Mouse (Mus musculus): ENCODE data around the gene Pigr. TPM values are rescaled to one million over a fixed set of nuclear protein-coding genes. Genes with fewer than 3 reads are reported as not detected.

Pigr gene
- polyA plus RNA-seq, 1 experiment from 2014 or later, result not detected

- Histone ChIP-seq H3K36me3 (ENCODE audit: control insufficient read depth, insufficient read depth, low read length) (no peaks in the 10 kb centered on the region), H3K9ac (ENCODE audit: low read depth, low read length) (no peak overlapping the region), H3K4me2 (replicated peaks; ENCODE audit: low read depth, low read length) (no peak overlapping the region), H3K4me1 (ENCODE audit: control insufficient read depth, insufficient read depth, low read length) (no peaks in the 10 kb centered on the region), H3K9me3 (ENCODE audit: control insufficient read depth, low read length) (no peaks in the 10 kb centered on the region), H3K27ac (ENCODE audit: low read depth, low read length) (no peak overlapping the region), H3K27me3 (ENCODE audit: control insufficient read depth, insufficient read depth, low read length) (no peaks in the 10 kb centered on the region), H3K4me3 (ENCODE audit: low read length) (no peak overlapping the region)
- WGBS, result 67% methylated on average over 3 of the region's 3 CpGs
- ATAC-seq (ENCODE audit: low FRiP score, low TSS enrichment), result no peak
These were observed 27.9 kb upstream of the Pigr start for GRCm38 (mm10) chr1:130798551-130798950.

GRCm38 (mm10) chr1:130799399-130799798 lies 27.1 kb upstream of the Pigr start:
- no peaks in the 10 kb centered on the region for H3K27me3 ChIP-seq (ENCODE audit: control insufficient read depth, insufficient read depth, low read length)
- WGBS, result 89% methylated on average over 2 of the region's 2 CpGs
- no peak overlapping the region for H3K4me2 ChIP-seq (replicated peaks; ENCODE audit: low read depth, low read length)
- ATAC-seq (ENCODE audit: low FRiP score, low TSS enrichment), result no peak
- no peaks in the 10 kb centered on the region for H3K36me3 ChIP-seq (ENCODE audit: control insufficient read depth, insufficient read depth, low read length)
- H3K4me1 ChIP-seq (ENCODE audit: control insufficient read depth, insufficient read depth, low read length), result no peaks in the 10 kb centered on the region
- no peaks in the 10 kb centered on the region for H3K9me3 ChIP-seq (ENCODE audit: control insufficient read depth, low read length)
- H3K27ac ChIP-seq (ENCODE audit: low read depth, low read length), result no peak overlapping the region
- no peak overlapping the region for H3K9ac ChIP-seq (ENCODE audit: low read depth, low read length)
- H3K4me3 ChIP-seq (ENCODE audit: low read length), result no peak overlapping the region

GRCm38 (mm10) chr1:130800602-130801001 lies 25.9 kb upstream of the Pigr start, which contains the start of gene Fcamr:
Fcamr (plus strand) TSS chr1:130800902.
- Histone ChIP-seq H3K27ac (ENCODE audit: low read depth, low read length) (no peak within 1 kb of the TSS), H3K36me3 (ENCODE audit: control insufficient read depth, insufficient read depth, low read length) (no peaks in the 10 kb centered on the region), H3K4me3 (ENCODE audit: low read length) (no peak within 1 kb of the TSS), H3K9ac (ENCODE audit: low read depth, low read length) (no peak within 1 kb of the TSS), H3K27me3 (ENCODE audit: control insufficient read depth, insufficient read depth, low read length) (no peaks in the 10 kb centered on the region), H3K4me1 (ENCODE audit: control insufficient read depth, insufficient read depth, low read length) (no peaks in the 10 kb centered on the region), H3K9me3 (ENCODE audit: control insufficient read depth, low read length) (no peaks in the 10 kb centered on the region), H3K4me2 (replicated peaks; ENCODE audit: low read depth, low read length) (no peak within 1 kb of the TSS)
- ATAC-seq (ENCODE audit: low FRiP score, low TSS enrichment), result no peak
- 89% methylated on average over 8 of the region's 8 CpGs for WGBS

DNA sequence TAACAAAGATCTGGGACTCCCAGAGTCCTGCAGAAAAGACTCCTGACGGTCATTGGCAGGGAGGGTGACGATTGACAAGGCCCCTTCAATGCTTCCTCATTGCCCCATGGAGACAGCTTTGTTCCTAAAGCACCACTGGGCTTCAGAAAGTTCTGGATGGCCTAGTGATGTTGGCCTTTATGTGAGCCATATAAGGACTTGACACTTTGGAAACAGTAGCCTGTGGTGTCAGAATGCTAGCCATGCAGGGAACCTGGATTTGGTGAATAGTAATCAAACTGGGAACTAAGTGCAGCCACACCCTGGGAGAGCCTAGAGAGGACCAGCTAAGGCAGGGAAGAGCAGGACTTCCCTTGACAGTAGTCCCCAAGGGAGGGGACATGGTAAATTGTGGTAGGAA lies 25.0 kb upstream of the Pigr start:
- Histone ChIP-seq H3K27ac (ENCODE audit: low read depth, low read length) (no peak overlapping the region), H3K4me3 (ENCODE audit: low read length) (no peak overlapping the region), H3K9me3 (ENCODE audit: control insufficient read depth, low read length) (no peaks in the 10 kb centered on the region), H3K9ac (ENCODE audit: low read depth, low read length) (no peak overlapping the region), H3K4me1 (ENCODE audit: control insufficient read depth, insufficient read depth, low read length) (no peaks in the 10 kb centered on the region), H3K27me3 (ENCODE audit: control insufficient read depth, insufficient read depth, low read length) (no peaks in the 10 kb centered on the region), H3K36me3 (ENCODE audit: control insufficient read depth, insufficient read depth, low read length) (no peaks in the 10 kb centered on the region), H3K4me2 (replicated peaks; ENCODE audit: low read depth, low read length) (no peak overlapping the region)
- ATAC-seq (ENCODE audit: low FRiP score, low TSS enrichment), result no peak
- 81% methylated on average over 2 of the region's 2 CpGs for WGBS

DNA sequence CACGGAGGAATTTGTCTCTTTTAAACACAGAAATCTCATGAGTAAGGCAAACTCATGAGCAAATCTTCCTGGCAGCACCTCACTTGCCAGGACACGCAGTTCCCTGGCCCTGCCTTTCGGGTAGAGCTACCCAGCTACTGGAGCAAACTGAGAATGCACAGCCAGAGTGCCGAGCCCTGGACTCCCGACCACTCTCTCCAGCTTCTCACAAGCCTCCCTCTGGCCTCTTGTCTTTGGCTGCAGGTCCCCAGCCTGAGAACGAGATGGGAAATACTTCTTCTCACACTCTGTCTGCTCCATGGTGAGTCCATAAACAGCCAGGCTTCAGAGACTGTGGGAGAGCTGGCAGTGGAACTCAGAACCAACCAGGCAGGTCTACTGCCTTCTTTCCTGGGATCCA lies 23.5 kb upstream of the Pigr start:
- no peaks in the 10 kb centered on the region for H3K9me3 ChIP-seq (ENCODE audit: control insufficient read depth, low read length)
- no peak overlapping the region for H3K4me3 ChIP-seq (ENCODE audit: low read length)
- H3K27ac ChIP-seq (ENCODE audit: low read depth, low read length), result no peak overlapping the region
- no peaks in the 10 kb centered on the region for H3K27me3 ChIP-seq (ENCODE audit: control insufficient read depth, insufficient read depth, low read length)
- no peaks in the 10 kb centered on the region for H3K4me1 ChIP-seq (ENCODE audit: control insufficient read depth, insufficient read depth, low read length)
- H3K36me3 ChIP-seq (ENCODE audit: control insufficient read depth, insufficient read depth, low read length), result no peaks in the 10 kb centered on the region
- no peak overlapping the region for H3K4me2 ChIP-seq (replicated peaks; ENCODE audit: low read depth, low read length)
- WGBS, result 55% methylated on average over 6 of the region's 6 CpGs
- H3K9ac ChIP-seq (ENCODE audit: low read depth, low read length), result no peak overlapping the region
- ATAC-seq (ENCODE audit: low FRiP score, low TSS enrichment), result no peak

DNA sequence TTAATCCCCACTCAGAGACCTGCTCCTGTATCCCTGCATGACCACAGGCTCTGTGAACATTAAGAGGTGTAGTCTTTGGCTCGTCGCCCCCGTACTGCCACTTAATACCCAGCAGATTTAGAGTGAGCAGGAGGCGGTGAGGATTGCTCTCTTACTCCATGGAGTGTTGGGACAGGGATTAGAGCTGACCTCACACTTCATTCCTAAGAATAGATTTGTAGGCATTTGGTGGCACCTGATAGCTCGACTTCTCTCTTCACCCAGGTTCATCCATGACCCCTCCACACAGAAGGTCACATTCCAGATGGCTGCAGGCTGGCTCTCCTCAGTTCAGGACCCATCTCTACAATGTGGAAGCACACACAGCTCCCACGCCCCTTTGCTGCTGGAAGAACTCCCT lies 22.2 kb upstream of the Pigr start:
- 61% methylated on average over 6 of the region's 6 CpGs for WGBS
- Histone ChIP-seq H3K4me3 (ENCODE audit: low read length) (no peak overlapping the region), H3K4me1 (ENCODE audit: control insufficient read depth, insufficient read depth, low read length) (no peaks in the 10 kb centered on the region), H3K27ac (ENCODE audit: low read depth, low read length) (no peak overlapping the region), H3K36me3 (ENCODE audit: control insufficient read depth, insufficient read depth, low read length) (no peaks in the 10 kb centered on the region), H3K4me2 (replicated peaks; ENCODE audit: low read depth, low read length) (no peak overlapping the region), H3K27me3 (ENCODE audit: control insufficient read depth, insufficient read depth, low read length) (no peaks in the 10 kb centered on the region), H3K9ac (ENCODE audit: low read depth, low read length) (no peak overlapping the region), H3K9me3 (ENCODE audit: control insufficient read depth, low read length) (no peaks in the 10 kb centered on the region)
- ATAC-seq (ENCODE audit: low FRiP score, low TSS enrichment), result no peak

DNA sequence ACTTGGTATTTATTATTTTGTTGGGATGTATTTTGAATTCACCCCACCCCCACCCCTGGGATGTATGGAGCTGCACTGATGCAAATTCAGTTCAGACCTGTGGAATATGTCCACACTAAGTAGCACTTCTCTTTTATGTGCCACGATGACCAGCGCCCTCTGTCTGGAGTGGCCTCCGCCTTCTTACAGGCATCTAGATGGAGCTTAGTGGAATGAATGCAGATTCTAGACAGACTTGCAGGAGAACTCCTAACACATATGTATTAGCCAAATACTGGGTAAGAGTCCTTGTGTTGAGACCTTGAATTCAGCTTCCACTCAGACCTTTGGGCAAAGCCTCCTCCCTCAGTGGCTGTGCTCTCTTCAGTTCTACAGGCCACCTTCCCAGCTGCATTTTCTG lies 15.6 kb upstream of the Pigr start:
- no peak overlapping the region for H3K4me3 ChIP-seq (ENCODE audit: low read length)
- no peaks in the 10 kb centered on the region for H3K9me3 ChIP-seq (ENCODE audit: control insufficient read depth, low read length)
- no peak overlapping the region for H3K9ac ChIP-seq (ENCODE audit: low read depth, low read length)
- H3K36me3 ChIP-seq (ENCODE audit: control insufficient read depth, insufficient read depth, low read length), result no peaks in the 10 kb centered on the region
- no peak overlapping the region for H3K27ac ChIP-seq (ENCODE audit: low read depth, low read length)
- H3K27me3 ChIP-seq (ENCODE audit: control insufficient read depth, insufficient read depth, low read length), result no peaks in the 10 kb centered on the region
- ATAC-seq (ENCODE audit: low FRiP score, low TSS enrichment), result no peak
- no peak overlapping the region for H3K4me2 ChIP-seq (replicated peaks; ENCODE audit: low read depth, low read length)
- no peaks in the 10 kb centered on the region for H3K4me1 ChIP-seq (ENCODE audit: control insufficient read depth, insufficient read depth, low read length)
- 87% methylated on average over 3 of the region's 3 CpGs for WGBS

DNA sequence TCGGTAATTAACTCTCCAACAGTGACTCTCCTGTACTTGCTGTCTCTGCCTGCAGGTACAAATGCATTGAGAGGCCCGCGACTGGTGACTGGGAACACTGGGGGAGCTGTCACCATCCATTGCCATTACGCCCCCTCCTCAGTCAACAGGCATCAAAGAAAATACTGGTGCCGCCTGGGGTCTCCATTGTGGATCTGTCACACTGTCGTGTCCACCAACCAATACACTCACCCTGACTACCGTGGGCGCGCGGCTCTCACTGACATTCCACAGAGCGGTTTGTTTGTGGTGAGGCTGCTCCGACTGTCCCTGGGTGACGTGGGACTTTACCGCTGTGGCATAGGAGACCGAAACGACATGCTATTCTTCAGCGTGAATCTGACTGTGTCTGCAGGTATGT lies 15.2 kb upstream of the Pigr start:
- ATAC-seq (ENCODE audit: low FRiP score, low TSS enrichment), result no peak
- Histone ChIP-seq H3K4me2 (replicated peaks; ENCODE audit: low read depth, low read length) (no peak overlapping the region), H3K9ac (ENCODE audit: low read depth, low read length) (no peak overlapping the region), H3K36me3 (ENCODE audit: control insufficient read depth, insufficient read depth, low read length) (no peaks in the 10 kb centered on the region), H3K4me3 (ENCODE audit: low read length) (no peak overlapping the region), H3K4me1 (ENCODE audit: control insufficient read depth, insufficient read depth, low read length) (no peaks in the 10 kb centered on the region), H3K9me3 (ENCODE audit: control insufficient read depth, low read length) (no peaks in the 10 kb centered on the region), H3K27me3 (ENCODE audit: control insufficient read depth, insufficient read depth, low read length) (no peaks in the 10 kb centered on the region), H3K27ac (ENCODE audit: low read depth, low read length) (no peak overlapping the region)
- WGBS, result 79% methylated on average over 17 of the region's 17 CpGs

GRCm38 (mm10) chr1:130819737-130820136 lies 6.7 kb upstream of the Pigr start:
- H3K27me3 ChIP-seq (ENCODE audit: control insufficient read depth, insufficient read depth, low read length), result no peaks in the 10 kb centered on the region
- WGBS, result 77% methylated on average over 1 of the region's 1 CpGs
- no peaks in the 10 kb centered on the region for H3K9me3 ChIP-seq (ENCODE audit: control insufficient read depth, low read length)
- H3K27ac ChIP-seq (ENCODE audit: low read depth, low read length), result no peak overlapping the region
- H3K4me3 ChIP-seq (ENCODE audit: low read length), result no peak overlapping the region
- no peaks in the 10 kb centered on the region for H3K36me3 ChIP-seq (ENCODE audit: control insufficient read depth, insufficient read depth, low read length)
- no peak for ATAC-seq (ENCODE audit: low FRiP score, low TSS enrichment)
- H3K9ac ChIP-seq (ENCODE audit: low read depth, low read length), result no peak overlapping the region
- H3K4me2 ChIP-seq (replicated peaks; ENCODE audit: low read depth, low read length), result no peak overlapping the region
- H3K4me1 ChIP-seq (ENCODE audit: control insufficient read depth, insufficient read depth, low read length), result no peaks in the 10 kb centered on the region
